Mouse (Mus musculus) forebrain, embryonic 16.5 days (tissue): ENCODE data around the gene Trim30d. TPM values are rescaled to one million over a fixed set of nuclear protein-coding genes. Genes with fewer than 3 reads are reported as not detected.

Experiments
- polyA plus RNA-seq: library from polyadenylated mRNA; unstranded; fragments of >200 nt; fragmentation: Nextera tagmentation; extraction: Ambion mirVana; gene quantifications from 2 replicates; pipeline ENCODE4 v1.2.1, GENCODE M21; 2015

The Trim30d gene
- polyA plus RNA-seq, 1 experiment from 2014 or later: 0.42 TPM

Other genes starting within 250 kb of the Trim30d start
- gene Trim5, start 219.8 kb downstream of the Trim30d start, polyA plus RNA-seq: 0.23 TPM in 1 of 2 replicates, not detected in the other
- gene Trim12a, start 192.4 kb downstream of the Trim30d start, polyA plus RNA-seq: 0.96 and 1.6 TPM in 2 replicates
- not detected in 2 replicates for gene Trim34b, start 178.4 kb downstream of the Trim30d start, polyA plus RNA-seq
- gene Trim12c, start 154.5 kb downstream of the Trim30d start, polyA plus RNA-seq: 1.1 and 1.2 TPM in 2 replicates
- not detected in 2 replicates for gene Trim30b, start 138.0 kb downstream of the Trim30d start, polyA plus RNA-seq
- gene Trim30c, start 107.0 kb downstream of the Trim30d start, polyA plus RNA-seq: not detected in 2 replicates
- gene Trim30a, start 42.7 kb downstream of the Trim30d start, polyA plus RNA-seq: 0.42 and 0.70 TPM in 2 replicates
- gene Olfr651, start 42.3 kb upstream of the Trim30d start, polyA plus RNA-seq: not detected in 2 replicates
- gene Olfr652, start 53.1 kb upstream of the Trim30d start, polyA plus RNA-seq: not detected in 2 replicates
- gene Olfr653, start 69.5 kb upstream of the Trim30d start, polyA plus RNA-seq: not detected in 2 replicates
- not detected in 2 replicates for gene Olfr654, start 79.2 kb upstream of the Trim30d start, polyA plus RNA-seq
- gene Olfr655, start 93.9 kb upstream of the Trim30d start, polyA plus RNA-seq: not detected in 2 replicates
- not detected in 2 replicates for gene Olfr656, start 106.1 kb upstream of the Trim30d start, polyA plus RNA-seq
- gene Olfr657, start 116.9 kb upstream of the Trim30d start, polyA plus RNA-seq: not detected in 2 replicates
- gene Olfr658, start 139.5 kb upstream of the Trim30d start, polyA plus RNA-seq: 0.09 TPM in 1 of 2 replicates, not detected in the other
- not detected in 2 replicates for gene Olfr659, start 158.9 kb upstream of the Trim30d start, polyA plus RNA-seq
- gene Olfr661, start 178.7 kb upstream of the Trim30d start, polyA plus RNA-seq: not detected in 2 replicates